In the genomic region with DNA sequence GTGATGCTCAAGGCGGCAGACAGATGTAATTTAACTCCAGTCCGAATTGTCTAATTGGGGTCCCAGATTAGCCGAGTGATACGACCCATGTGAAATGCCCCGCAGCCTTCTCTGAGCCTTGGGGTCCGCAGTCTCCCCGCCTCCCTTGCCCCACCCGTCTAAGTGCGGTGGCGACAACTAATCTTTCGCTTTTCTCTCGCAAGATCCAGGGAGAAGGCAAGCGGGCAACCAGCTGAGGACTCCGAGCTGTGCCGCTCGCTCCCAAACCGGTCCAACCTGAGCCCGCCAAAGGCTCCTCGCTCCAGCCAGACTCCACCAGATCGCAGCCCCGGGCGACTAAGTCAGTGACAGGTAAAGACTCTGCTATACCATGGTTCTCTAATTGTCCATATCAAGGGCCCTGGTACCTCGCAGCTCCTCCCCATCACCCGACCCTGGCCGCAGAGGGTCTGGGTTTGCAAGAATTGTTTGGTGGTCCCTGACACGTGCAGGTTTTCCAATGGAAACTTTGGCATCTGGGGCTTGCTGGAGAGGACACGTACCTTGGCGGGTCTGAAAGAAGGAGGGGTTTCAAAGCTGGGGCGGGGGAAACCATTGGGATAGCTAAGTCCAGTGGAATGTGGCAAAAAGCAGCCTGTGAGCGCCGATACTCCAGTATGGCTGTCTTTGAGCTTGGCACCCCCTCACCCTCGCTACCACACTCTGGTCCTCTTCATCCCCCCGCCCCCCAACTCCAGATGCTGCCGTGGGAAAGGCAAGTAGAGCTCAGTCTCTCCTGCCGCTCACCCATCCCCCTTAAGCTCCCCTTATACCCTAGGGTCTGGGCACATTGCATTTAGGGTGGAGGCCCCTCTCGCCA, we compare ENCODE assay signal across 8 mouse cellular contexts. TPM values are rescaled to one million over a fixed set of nuclear protein-coding genes. Genes with fewer than 3 reads are reported as not detected.
A peak's percentile ranks its signal among the peaks of the same experiment; 100 is the strongest.
DNase-seq lines count a peak whose midpoint lies in the region; ATAC-seq and TF ChIP-seq lines count a peak whose summit lies in the region.

No protein-coding gene starts in this region.

- peaks cover 22% of the 10 kb centered on the region for H3K4me1 ChIP-seq in kidney, embryonic 15.5 days
- H3K4me1 ChIP-seq in bone marrow macrophage, adult 2 months (ENCODE audit: control insufficient read depth, insufficient read depth, low read length): no peaks in the 10 kb centered on the region
- peaks cover 24% of the 10 kb centered on the region for H3K4me1 ChIP-seq in forebrain, embryonic 10.5 days
- H3K4me1 ChIP-seq in hindbrain, embryonic 16.5 days (ENCODE audit: control insufficient read depth, insufficient read depth, low read depth, low read length): peaks cover 5% of the 10 kb centered on the region; the same call in 1 of the 2 replicates
- peaks cover 28% of the 10 kb centered on the region for H3K4me1 ChIP-seq in midbrain, embryonic 10.5 days

- no peak for DNase-seq in kidney, adult 8-10 months
- DNase-seq in forebrain, embryonic 10.5 days (ENCODE audit: extremely low spot score, low spot score): peak; percentile 41
- peak; percentile 44 for DNase-seq in midbrain, embryonic 10.5 days (ENCODE audit: low spot score)
- no peak for DNase-seq in yolk sac, embryonic 10.5 days (ENCODE audit: low spot score)
- no peak for DNase-seq in thymus, postnatal 25 days

- H3K9me3 ChIP-seq in kidney, embryonic 15.5 days (replicated peaks): no peaks in the 10 kb centered on the region
- no peaks in the 10 kb centered on the region for H3K9me3 ChIP-seq in forebrain, embryonic 10.5 days
- H3K9me3 ChIP-seq in hindbrain, embryonic 16.5 days (ENCODE audit: control insufficient read depth, low read length): no peaks in the 10 kb centered on the region
- H3K9me3 ChIP-seq in midbrain, embryonic 10.5 days (replicated peaks): no peaks in the 10 kb centered on the region

- no peak overlapping the region for H3K27ac ChIP-seq in kidney, embryonic 15.5 days
- H3K27ac ChIP-seq in bone marrow macrophage, adult 2 months (ENCODE audit: insufficient read depth, low read depth, low read length): no peak overlapping the region
- 0 out of 2 replicates have a peak overlapping the region, but pooled peaks have one; percentile 11 for H3K27ac ChIP-seq in forebrain, embryonic 10.5 days
- 0 out of 2 replicates have a peak overlapping the region, but pooled peaks have one; percentile 17 for H3K27ac ChIP-seq in hindbrain, embryonic 16.5 days (ENCODE audit: low read depth, low read length)
- no peak overlapping the region for H3K27ac ChIP-seq in midbrain, embryonic 10.5 days (replicated peaks)

- peak; percentile 70 for ATAC-seq in kidney, embryonic 15.5 days (replicated peaks; ENCODE audit: low FRiP score)
- ATAC-seq in hindbrain, embryonic 16.5 days: peak; percentile 43

- peak overlapping the region; percentile 31; the same call in 1 of the 2 replicates for H3K9ac ChIP-seq in kidney, embryonic 15.5 days
- peak overlapping the region; percentile 74 for H3K9ac ChIP-seq in hindbrain, embryonic 16.5 days (ENCODE audit: low read depth, low read length)

- H3K36me3 ChIP-seq in kidney, embryonic 15.5 days: no peaks in the 10 kb centered on the region
- no peaks in the 10 kb centered on the region for H3K36me3 ChIP-seq in forebrain, embryonic 10.5 days (replicated peaks)
- H3K36me3 ChIP-seq in hindbrain, embryonic 16.5 days (ENCODE audit: control insufficient read depth, insufficient read depth, low read length): no peaks in the 10 kb centered on the region
- no peaks in the 10 kb centered on the region for H3K36me3 ChIP-seq in midbrain, embryonic 10.5 days

- TF ChIP-seq POLR2A in bone marrow macrophage, adult 2 months (IDR thresholded peaks at IDR 0.05; ENCODE audit: borderline replicate concordance, low read depth, low read length): no peak

- WGBS in kidney, embryonic 15.5 days: under 1% methylated on average over 36 of the region's 36 CpGs
- WGBS in forebrain, embryonic 10.5 days: under 1% methylated on average over 35 of the region's 36 CpGs
- under 1% methylated on average over 36 of the region's 36 CpGs for WGBS in hindbrain, embryonic 16.5 days
- WGBS in midbrain, embryonic 10.5 days: under 1% methylated on average over 36 of the region's 36 CpGs

- H3K27me3 ChIP-seq in kidney, embryonic 15.5 days: peaks cover 67% of the 10 kb centered on the region
- peaks cover 73% of the 10 kb centered on the region for H3K27me3 ChIP-seq in forebrain, embryonic 10.5 days (ENCODE audit: poor library complexity, severe bottlenecking)
- no peaks in the 10 kb centered on the region; the same call in 1 of the 2 replicates for H3K27me3 ChIP-seq in hindbrain, embryonic 16.5 days (replicated peaks; ENCODE audit: control insufficient read depth, insufficient read depth, low read length)
- peaks cover 65% of the 10 kb centered on the region for H3K27me3 ChIP-seq in midbrain, embryonic 10.5 days (ENCODE audit: low read depth, poor library complexity, severe bottlenecking)

- peak overlapping the region; percentile 49 for H3K4me3 ChIP-seq in kidney, embryonic 15.5 days (replicated peaks)
- peak overlapping the region; percentile 54 for H3K4me3 ChIP-seq in bone marrow macrophage, adult 2 months (ENCODE audit: insufficient read depth, low read length)
- peak overlapping the region; percentile 58 for H3K4me3 ChIP-seq in forebrain, embryonic 10.5 days
- peak overlapping the region; percentile 60 for H3K4me3 ChIP-seq in hindbrain, embryonic 16.5 days (ENCODE audit: low read length)
- peak overlapping the region; percentile 66 for H3K4me3 ChIP-seq in midbrain, embryonic 10.5 days

- no peak for TF ChIP-seq CTCF in bone marrow macrophage, adult 2 months (IDR thresholded peaks at IDR 0.05; ENCODE audit: low read depth, low read length)

- H3K4me2 ChIP-seq in kidney, embryonic 15.5 days: peak overlapping the region; percentile 92
- peak overlapping the region; percentile 96 for H3K4me2 ChIP-seq in hindbrain, embryonic 16.5 days (ENCODE audit: low read length)

RNA-seq across cellular contexts. Expression of a gene that starts 0.7 kb away (rescaled TPM):
- 0.26 and 0.44 TPM in 2 replicates for polyA plus RNA-seq in kidney, embryonic 15.5 days (2015; fragmentation: Nextera tagmentation; extraction: Ambion mirVana)
- not detected in 2 replicates for polyA plus RNA-seq in bone marrow macrophage, adult 2 months (2012; ENCODE audit: insufficient read depth, insufficient read length, missing spikeins)
- polyA plus RNA-seq in forebrain, embryonic 10.5 days (2016; fragmentation: Nextera tagmentation; extraction: Ambion mirVana): 0.05 TPM in 1 of 2 replicates, not detected in the other
- polyA plus RNA-seq in hindbrain, embryonic 16.5 days (2015; fragmentation: Nextera tagmentation; extraction: Ambion mirVana): 11.8 and 12.5 TPM in 2 replicates
- polyA plus RNA-seq in midbrain, embryonic 10.5 days (2016; fragmentation: Nextera tagmentation; extraction: Ambion mirVana): 0.06 and 0.29 TPM in 2 replicates

Comparison
In these comparisons a context has a peak if more than half of its experiments do, and no peak if none do; other contexts are left out.
1. H3K27ac ChIP-seq: peak in forebrain, embryonic 10.5 days (single experiment) and hindbrain, embryonic 16.5 days (single experiment); none in kidney, embryonic 15.5 days (single experiment), bone marrow macrophage, adult 2 months (single experiment) and midbrain, embryonic 10.5 days (single experiment).
2. DNase-seq: peak in forebrain, embryonic 10.5 days (single experiment) and midbrain, embryonic 10.5 days (single experiment); none in kidney, adult 8-10 months (0 of 2), yolk sac, embryonic 10.5 days (single experiment) and thymus, postnatal 25 days (single experiment).
3. Peak in every context shown above with its lines, with median percentiles within 50 percentile points of each other: H3K4me3 ChIP-seq.